Mouse (Mus musculus): ENCODE results near the gene 4932438A13Rik. TPM values are rescaled to one million over a fixed set of nuclear protein-coding genes. Genes with fewer than 3 reads are reported as not detected.

Gene 4932438A13Rik
- polyA plus RNA-seq, 1 experiment from 2014 or later, result 30.5 TPM

DNA sequence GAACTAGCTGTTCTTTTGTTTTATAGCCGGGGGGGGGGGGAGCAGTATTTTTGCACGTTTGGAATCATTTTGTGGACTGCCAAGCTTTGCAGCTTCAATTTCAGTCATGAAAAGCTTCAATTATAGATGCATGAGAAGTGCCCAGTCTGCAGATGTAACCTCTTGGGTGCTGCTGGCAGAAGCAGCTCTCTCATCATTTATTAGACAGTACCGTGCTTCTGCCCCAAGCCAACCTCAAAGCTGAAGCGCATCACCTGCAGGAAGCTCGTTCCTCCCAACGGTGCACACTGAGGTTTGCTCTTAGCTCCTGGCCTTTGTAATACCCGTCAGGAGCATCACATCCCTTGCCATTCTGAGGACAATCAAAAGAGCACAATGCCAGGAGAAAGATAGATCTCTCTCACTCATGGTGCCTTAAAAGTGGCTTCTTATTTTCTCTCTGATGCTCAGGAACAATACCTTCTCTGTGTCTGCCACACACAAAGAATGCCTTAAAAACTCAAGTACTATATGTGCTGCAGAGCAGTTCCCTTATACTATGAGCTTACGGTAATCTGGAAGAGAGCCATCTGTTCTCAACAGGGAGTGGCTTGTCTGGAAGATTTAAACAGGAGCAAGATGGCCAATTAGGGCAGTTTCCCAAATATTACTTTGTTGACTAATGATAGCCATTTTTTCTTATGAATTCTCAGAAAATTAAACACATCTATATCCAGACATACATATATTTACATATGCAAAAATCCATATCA lies 35.5 kb upstream of the 4932438A13Rik start:
- TF ChIP-seq CTCF (IDR thresholded peaks at IDR 0.05; ENCODE audit: low read depth), result no peak
- Histone ChIP-seq H3K27ac (no peak overlapping the region), H3K9me3 (replicated peaks; ENCODE audit: low read length) (no peaks in the 10 kb centered on the region), H3K27me3 (ENCODE audit: insufficient read depth, low read length) (no peaks in the 10 kb centered on the region), H3K4me2 (ENCODE audit: low read length) (no peak overlapping the region), H3K4me3 (replicated peaks; ENCODE audit: low read depth, low read length) (no peak overlapping the region), H3K9ac (ENCODE audit: low read depth, low read length) (no peak overlapping the region), H3K4me1 (replicated peaks; ENCODE audit: insufficient read depth, low read length) (no peaks in the 10 kb centered on the region; the same call in 1 of the 2 replicates), H3K36me3 (ENCODE audit: insufficient read depth, low read length) (no peaks in the 10 kb centered on the region)
- no peak for DNase-seq (ENCODE audit: low spot score)
- ATAC-seq (replicated peaks; ENCODE audit: low FRiP score, low read depth), result no peak
- 56% methylated on average over 8 of the region's 8 CpGs for WGBS

DNA sequence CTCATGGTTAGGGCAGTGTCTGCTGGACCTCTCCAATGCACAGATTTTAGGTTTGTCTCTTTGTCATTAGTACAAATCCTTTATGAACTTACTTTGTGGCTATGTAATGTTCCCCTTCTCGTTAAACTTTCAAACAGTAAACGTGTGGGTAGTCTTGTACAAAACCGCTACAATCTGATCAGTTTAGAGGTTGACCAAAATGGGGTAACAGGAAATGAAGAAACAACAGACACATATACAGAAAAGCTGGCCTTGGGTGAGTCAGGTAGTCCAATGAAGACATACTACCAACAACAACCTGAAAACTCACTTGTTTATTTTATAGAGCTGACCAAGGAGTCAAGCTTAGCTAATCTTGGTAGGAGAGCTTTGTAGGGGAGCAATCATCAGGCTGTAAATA lies 32.7 kb upstream of the 4932438A13Rik start:
- ATAC-seq (replicated peaks; ENCODE audit: low FRiP score, low read depth) (no peak), DNase-seq (ENCODE audit: low spot score) (no peak)
- 92% methylated on average over 3 of the region's 3 CpGs for WGBS
- H3K27me3 ChIP-seq (ENCODE audit: insufficient read depth, low read length), result no peaks in the 10 kb centered on the region
- no peak overlapping the region for H3K9ac ChIP-seq (ENCODE audit: low read depth, low read length)
- H3K4me1 ChIP-seq (replicated peaks; ENCODE audit: insufficient read depth, low read length), result no peaks in the 10 kb centered on the region; the same call in 1 of the 2 replicates
- H3K4me3 ChIP-seq (replicated peaks; ENCODE audit: low read depth, low read length), result no peak overlapping the region
- H3K9me3 ChIP-seq (replicated peaks; ENCODE audit: low read length), result no peaks in the 10 kb centered on the region
- H3K27ac ChIP-seq, result no peak overlapping the region
- no peaks in the 10 kb centered on the region for H3K36me3 ChIP-seq (ENCODE audit: insufficient read depth, low read length)
- H3K4me2 ChIP-seq (ENCODE audit: low read length), result no peak overlapping the region
- no peak for TF ChIP-seq CTCF (IDR thresholded peaks at IDR 0.05; ENCODE audit: low read depth)

DNA sequence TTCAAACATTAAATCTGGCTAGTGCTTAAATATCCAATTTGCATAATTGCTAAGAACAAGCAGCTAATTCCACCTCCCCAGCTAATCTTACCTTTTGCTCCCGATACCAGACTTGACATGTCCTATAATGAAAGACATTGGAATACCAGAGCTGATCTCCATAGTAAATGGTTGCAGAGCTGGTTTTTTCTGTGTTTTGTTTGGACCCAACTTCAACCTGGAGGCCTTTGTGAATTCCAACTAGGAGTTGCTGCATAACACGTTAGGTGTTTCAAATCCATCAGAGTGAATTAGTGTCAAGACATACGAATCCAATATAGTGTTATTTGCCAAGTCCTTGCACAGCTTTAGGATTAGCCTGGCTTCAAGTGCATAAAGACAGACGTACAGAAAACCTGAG lies 28.5 kb upstream of the 4932438A13Rik start:
- no peaks in the 10 kb centered on the region for H3K27me3 ChIP-seq (ENCODE audit: insufficient read depth, low read length)
- no peak overlapping the region for H3K9ac ChIP-seq (ENCODE audit: low read depth, low read length)
- H3K4me1 ChIP-seq (replicated peaks; ENCODE audit: insufficient read depth, low read length), result no peaks in the 10 kb centered on the region; the same call in 1 of the 2 replicates
- H3K4me2 ChIP-seq (ENCODE audit: low read length), result no peak overlapping the region
- DNase-seq (ENCODE audit: low spot score), result no peak
- WGBS, result 72% methylated on average over 4 of the region's 4 CpGs
- no peak for ATAC-seq (replicated peaks; ENCODE audit: low FRiP score, low read depth)
- H3K9me3 ChIP-seq (replicated peaks; ENCODE audit: low read length), result no peaks in the 10 kb centered on the region
- TF ChIP-seq CTCF (IDR thresholded peaks at IDR 0.05; ENCODE audit: low read depth), result no peak
- no peak overlapping the region for H3K27ac ChIP-seq
- no peaks in the 10 kb centered on the region for H3K36me3 ChIP-seq (ENCODE audit: insufficient read depth, low read length)
- no peak overlapping the region for H3K4me3 ChIP-seq (replicated peaks; ENCODE audit: low read depth, low read length)

DNA sequence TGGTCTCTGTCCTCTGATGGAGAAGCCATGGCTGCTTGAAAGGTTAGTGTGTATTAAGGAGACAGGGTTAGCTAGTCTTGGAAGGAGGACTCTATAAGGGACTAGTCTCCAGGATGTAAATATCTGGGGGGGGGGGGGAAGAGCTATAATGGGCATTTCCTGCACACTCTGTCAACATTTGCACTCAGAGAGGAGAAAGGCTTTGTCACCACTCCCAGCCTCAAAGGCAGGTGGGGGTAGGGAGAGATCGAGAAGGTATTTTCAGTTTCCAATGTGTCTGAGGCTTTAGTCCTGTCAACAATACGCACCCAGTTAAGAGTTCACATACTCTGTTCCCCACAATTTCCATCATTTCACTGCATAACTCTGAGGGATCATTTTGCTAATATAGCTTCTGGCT lies 28.1 kb upstream of the 4932438A13Rik start:
- ATAC-seq (replicated peaks; ENCODE audit: low FRiP score, low read depth) (no peak), DNase-seq (ENCODE audit: low spot score) (no peak)
- H3K4me1 ChIP-seq (replicated peaks; ENCODE audit: insufficient read depth, low read length), result no peaks in the 10 kb centered on the region; the same call in 1 of the 2 replicates
- H3K27me3 ChIP-seq (ENCODE audit: insufficient read depth, low read length), result no peaks in the 10 kb centered on the region
- no peaks in the 10 kb centered on the region for H3K9me3 ChIP-seq (replicated peaks; ENCODE audit: low read length)
- no peak overlapping the region for H3K4me3 ChIP-seq (replicated peaks; ENCODE audit: low read depth, low read length)
- WGBS, result 93% methylated on average over 2 of the region's 2 CpGs
- no peaks in the 10 kb centered on the region for H3K36me3 ChIP-seq (ENCODE audit: insufficient read depth, low read length)
- H3K27ac ChIP-seq, result no peak overlapping the region
- H3K4me2 ChIP-seq (ENCODE audit: low read length), result no peak overlapping the region
- TF ChIP-seq CTCF (IDR thresholded peaks at IDR 0.05; ENCODE audit: low read depth), result no peak
- H3K9ac ChIP-seq (ENCODE audit: low read depth, low read length), result no peak overlapping the region

DNA sequence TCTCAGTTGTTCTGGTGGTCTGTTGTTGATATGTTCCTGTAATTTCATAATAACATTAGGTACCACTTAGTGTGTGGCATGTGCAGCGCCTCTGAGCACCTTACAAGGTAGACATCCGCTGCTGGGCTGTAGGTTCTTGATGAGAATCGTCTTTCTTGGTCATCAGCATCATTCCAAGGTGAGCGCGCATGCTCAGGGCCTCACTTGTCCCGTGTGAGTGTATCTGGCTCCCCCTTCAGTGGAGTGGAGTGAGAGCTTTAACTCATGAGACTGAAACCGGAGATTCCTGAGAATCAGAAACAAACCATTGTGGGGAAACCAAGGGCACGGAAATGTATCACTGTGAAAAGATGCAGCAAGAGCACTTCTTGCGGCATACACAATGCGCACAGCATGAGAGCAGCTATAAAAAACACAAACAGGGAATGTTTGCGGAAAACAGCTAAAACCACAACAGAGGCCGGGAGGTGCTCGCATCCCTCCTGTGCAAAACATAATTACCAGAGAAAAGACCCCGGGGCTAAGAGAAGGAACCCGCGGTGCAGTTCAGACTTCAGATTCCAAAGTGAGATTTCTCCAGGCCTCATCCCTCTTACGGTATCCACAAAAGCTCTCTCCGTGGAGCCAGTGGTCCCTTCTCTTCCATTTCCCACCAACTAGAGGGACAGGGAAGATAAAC lies 27.2 kb upstream of the 4932438A13Rik start:
- H3K27me3 ChIP-seq (ENCODE audit: insufficient read depth, low read length), result no peaks in the 10 kb centered on the region
- H3K9ac ChIP-seq (ENCODE audit: low read depth, low read length), result no peak overlapping the region
- peak; percentile 66 for TF ChIP-seq CTCF (IDR thresholded peaks at IDR 0.05; ENCODE audit: low read depth)
- no peaks in the 10 kb centered on the region for H3K9me3 ChIP-seq (replicated peaks; ENCODE audit: low read length)
- H3K27ac ChIP-seq, result no peak overlapping the region
- no peaks in the 10 kb centered on the region; the same call in 1 of the 2 replicates for H3K4me1 ChIP-seq (replicated peaks; ENCODE audit: insufficient read depth, low read length)
- peak overlapping the region; percentile 47 for H3K4me2 ChIP-seq (ENCODE audit: low read length)
- peak; percentile 74 for DNase-seq (ENCODE audit: low spot score)
- WGBS, result 26% methylated on average over 18 of the region's 18 CpGs
- 0 out of 2 replicates have a peak overlapping the region, but pooled peaks have one; percentile 3 for H3K4me3 ChIP-seq (replicated peaks; ENCODE audit: low read depth, low read length)
- no peak for ATAC-seq (replicated peaks; ENCODE audit: low FRiP score, low read depth)
- no peaks in the 10 kb centered on the region for H3K36me3 ChIP-seq (ENCODE audit: insufficient read depth, low read length)

DNA sequence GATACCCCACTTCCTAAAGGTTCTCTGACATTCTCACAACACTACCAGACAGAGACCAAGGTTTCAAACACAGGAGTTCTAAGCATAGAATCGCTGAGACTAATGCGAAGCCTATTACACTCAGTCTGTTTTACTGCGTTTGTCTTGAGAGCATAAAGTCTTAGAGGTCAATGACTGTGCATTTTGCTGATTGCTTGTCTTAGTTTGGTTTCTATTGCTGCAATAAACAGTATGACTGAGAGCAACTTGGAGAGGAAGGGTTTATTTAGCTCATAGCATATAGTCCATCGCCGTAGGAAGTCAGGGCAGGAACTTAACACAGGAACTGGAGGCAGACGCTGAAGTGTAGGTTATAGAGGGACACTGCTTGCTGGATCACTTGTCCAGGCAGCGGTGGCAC lies 26.1 kb upstream of the 4932438A13Rik start:
- TF ChIP-seq CTCF (IDR thresholded peaks at IDR 0.05; ENCODE audit: low read depth), result no peak
- DNase-seq (ENCODE audit: low spot score), result no peak
- WGBS, result 84% methylated on average over 7 of the region's 7 CpGs
- Histone ChIP-seq H3K36me3 (ENCODE audit: insufficient read depth, low read length) (no peaks in the 10 kb centered on the region), H3K27me3 (ENCODE audit: insufficient read depth, low read length) (no peaks in the 10 kb centered on the region), H3K9me3 (replicated peaks; ENCODE audit: low read length) (no peaks in the 10 kb centered on the region), H3K4me1 (replicated peaks; ENCODE audit: insufficient read depth, low read length) (no peaks in the 10 kb centered on the region; the same call in 1 of the 2 replicates), H3K9ac (ENCODE audit: low read depth, low read length) (no peak overlapping the region), H3K4me3 (replicated peaks; ENCODE audit: low read depth, low read length) (no peak overlapping the region), H3K27ac (no peak overlapping the region), H3K4me2 (ENCODE audit: low read length) (no peak overlapping the region)
- ATAC-seq (replicated peaks; ENCODE audit: low FRiP score, low read depth), result no peak
